Mouse (Mus musculus): ENCODE data around the gene Wnt9a.

GRCm38 (mm10) chr11:59308164-59308542 lies 1.4 kb downstream of the Wnt9a start:
- TF ChIP-seq USF1 (IDR thresholded peaks at IDR 0.05; ENCODE audit: low read depth): no peak
- TF ChIP-seq CTCF (IDR thresholded peaks at IDR 0.05; ENCODE audit: control insufficient read depth, insufficient read depth, insufficient read length): no peak

Data from C2C12 (cell line).